Mouse (Mus musculus) intestine, postnatal 0 days (tissue): ENCODE data around the gene Prss36. TPM values are rescaled to one million over a fixed set of nuclear protein-coding genes. Genes with fewer than 3 reads are reported as not detected.
A peak's percentile ranks its signal among the peaks of the same experiment; 100 is the strongest.

Source experiments
- ATAC-seq: fragments of 200-750 bp; cut with Nextera tagmentation; 2 replicates; pipeline ENCODE4 v1.8.0; 2017; ENCODE audit warnings: mild to moderate bottlenecking, moderate TSS enrichment, moderate library complexity
- H3K27ac ChIP-seq: fragments of 300-500 bp; sonication (generic); 2 replicates; pipeline ENCODE4 v1.5.1; 2014; ENCODE audit warnings: mild to moderate bottlenecking, low read depth, low read length, moderate library complexity
- H3K27me3 ChIP-seq: fragments of 300-500 bp; sonication (generic); replicated peaks from 2 replicates; pipeline ENCODE4 v1.6.1; 2014; ENCODE audit warnings: low read length, mixed read lengths; ENCODE audit not compliant: control insufficient read depth, insufficient read depth
- H3K36me3 ChIP-seq: fragments of 300-500 bp; sonication (generic); 2 replicates; pipeline ENCODE4 v1.6.1; 2014; ENCODE audit warnings: mild to moderate bottlenecking, moderate library complexity; ENCODE audit not compliant: control insufficient read depth, insufficient read depth
- H3K4me1 ChIP-seq: fragments of 300-500 bp; sonication (generic); replicated peaks from 2 replicates; pipeline ENCODE4 v1.6.1; 2014; ENCODE audit warnings: antibody characterized with exemption, low read length, mixed read lengths; ENCODE audit not compliant: control insufficient read depth, insufficient read depth
- H3K4me2 ChIP-seq: fragments of 300-500 bp; sonication (generic); replicated peaks from 2 replicates; pipeline ENCODE4 v1.6.1; 2014; ENCODE audit warnings: low read depth, mild to moderate bottlenecking, moderate library complexity
- H3K4me3 ChIP-seq: fragments of 300-500 bp; sonication (generic); 2 replicates; pipeline ENCODE4 v1.5.1; 2014; ENCODE audit warnings: low read depth, low read length
- H3K9ac ChIP-seq: fragments of 300-500 bp; sonication (generic); 2 replicates; pipeline ENCODE4 v1.6.1; 2014; ENCODE audit warnings: mild to moderate bottlenecking, low read depth, low read length
- H3K9me3 ChIP-seq: fragments of 300-500 bp; sonication (generic); 2 replicates; pipeline ENCODE4 v1.6.1; 2016; ENCODE audit warnings: mixed run types; ENCODE audit not compliant: control insufficient read depth
- CTCF ChIP-seq: sonication (generic); IDR thresholded peaks from 2 replicates; pipeline ENCODE4 v1.5.1; 2016; ENCODE audit warnings: low read depth, mild to moderate bottlenecking, control low read depth, antibody characterized with exemption, moderate library complexity
- WGBS: fragments of 180-500 bp; shearing (Covaris S2); extraction: QIAGEN DNeasy Blood & Tissue Kit; methylation state at CpG from one replicate; pipeline ENCODE4 v1.1.7; 2014; 5-methylcytosine and 5-hydroxymethylcytosine counted together
- polyA plus RNA-seq: library from polyadenylated mRNA; unstranded; fragments of >200 nt; fragmentation: Nextera tagmentation; extraction: Ambion mirVana; gene quantifications from 2 replicates; pipeline ENCODE4 v1.2.1, GENCODE M21; 2015

The Prss36 gene
- 6.3 and 6.6 TPM in 2 replicates for polyA plus RNA-seq

DNA sequence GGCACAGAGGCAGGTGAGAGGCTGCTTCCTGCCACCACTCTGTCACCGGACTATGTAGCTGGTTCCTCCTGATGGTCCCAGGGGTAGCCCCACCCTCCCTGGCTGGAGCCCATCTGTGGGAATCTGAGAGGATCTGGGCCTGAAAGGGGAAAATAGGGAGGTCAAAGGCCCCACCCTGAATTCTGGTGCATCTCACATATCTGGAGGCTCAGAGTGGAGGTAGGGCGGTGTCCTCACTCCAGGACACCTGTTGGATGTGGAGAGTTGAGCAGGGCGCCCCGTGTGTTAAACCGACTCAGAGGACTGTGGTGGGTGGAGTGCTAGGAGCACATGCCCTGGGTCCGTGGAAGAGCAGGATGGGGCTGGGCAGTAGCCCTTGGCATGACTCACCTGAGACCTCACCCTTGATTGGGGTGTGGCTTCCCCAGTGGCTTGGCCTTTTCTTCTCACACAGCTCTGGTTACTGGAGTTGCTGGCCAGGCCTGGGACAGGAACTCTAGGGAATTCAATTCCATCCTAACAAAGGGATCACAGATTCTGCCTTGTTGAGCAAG, at the start of gene Prss36:
Gene Prss36 (minus strand): TSS at position 256 of the 554 bp plus-strand sequence.
- TF ChIP-seq CTCF, result no peak
- Histone ChIP-seq H3K27ac (no peak within 1 kb of the TSS), H3K36me3 (no peaks in the 10 kb centered on the region), H3K9me3 (no peaks in the 10 kb centered on the region), H3K9ac (no peak within 1 kb of the TSS), H3K4me1 (no peaks in the 10 kb centered on the region), H3K4me3 (no peak within 1 kb of the TSS), H3K4me2 (no peak within 1 kb of the TSS), H3K27me3 (peaks cover 11% of the 10 kb centered on the region)
- 49% methylated on average over 6 of the region's 6 CpGs for WGBS
- peak; percentile 70 for ATAC-seq

DNA sequence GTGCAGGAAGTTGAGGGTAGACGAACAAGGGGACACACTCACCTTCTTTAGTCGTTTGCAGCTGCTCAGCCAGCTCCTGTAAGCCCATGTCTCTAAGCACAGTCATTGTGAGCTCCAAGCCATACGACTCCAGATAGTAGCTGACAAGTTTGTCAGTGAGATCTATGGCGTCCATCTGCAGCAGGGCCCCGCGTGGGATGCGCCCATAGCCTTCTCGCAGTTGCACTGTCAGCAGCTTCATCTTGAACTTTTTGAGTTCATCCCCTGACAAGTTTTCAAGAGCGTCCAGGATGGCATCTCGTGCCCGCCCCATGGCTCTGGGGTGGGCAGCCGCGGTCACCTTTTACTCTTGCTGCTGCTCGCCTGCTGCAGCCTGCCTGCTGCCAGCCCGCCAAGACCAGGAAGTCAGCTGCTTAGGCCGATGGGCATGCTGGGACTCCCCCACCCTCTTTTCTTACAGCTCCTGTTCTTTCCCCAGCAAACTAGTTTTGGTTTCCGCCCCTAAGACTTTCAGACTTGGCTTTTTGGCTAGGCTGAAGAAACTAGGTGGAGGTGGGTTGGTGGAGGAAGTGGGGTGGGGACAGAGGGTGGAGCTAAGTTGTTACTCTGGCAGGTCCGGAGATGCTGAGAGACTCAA, 46.9 kb upstream of the Prss36 start, which contains the start of gene Pycard:
Gene Pycard (minus strand): TSS at position 527 of the 637 bp plus-strand sequence.
- no peaks in the 10 kb centered on the region for H3K27me3 ChIP-seq
- ATAC-seq, result peak; percentile 69
- H3K27ac ChIP-seq, result peak within 1 kb of the TSS; percentile 87
- peak within 1 kb of the TSS; percentile 42 for H3K9ac ChIP-seq
- H3K4me1 ChIP-seq, result no peaks in the 10 kb centered on the region
- H3K4me3 ChIP-seq, result peak within 1 kb of the TSS; percentile 31
- WGBS, result 4% methylated on average over 18 of the region's 18 CpGs
- peaks cover 18% of the 10 kb centered on the region for H3K36me3 ChIP-seq
- no peak for TF ChIP-seq CTCF
- H3K9me3 ChIP-seq, result no peaks in the 10 kb centered on the region
- H3K4me2 ChIP-seq, result peak within 1 kb of the TSS; percentile 59

DNA sequence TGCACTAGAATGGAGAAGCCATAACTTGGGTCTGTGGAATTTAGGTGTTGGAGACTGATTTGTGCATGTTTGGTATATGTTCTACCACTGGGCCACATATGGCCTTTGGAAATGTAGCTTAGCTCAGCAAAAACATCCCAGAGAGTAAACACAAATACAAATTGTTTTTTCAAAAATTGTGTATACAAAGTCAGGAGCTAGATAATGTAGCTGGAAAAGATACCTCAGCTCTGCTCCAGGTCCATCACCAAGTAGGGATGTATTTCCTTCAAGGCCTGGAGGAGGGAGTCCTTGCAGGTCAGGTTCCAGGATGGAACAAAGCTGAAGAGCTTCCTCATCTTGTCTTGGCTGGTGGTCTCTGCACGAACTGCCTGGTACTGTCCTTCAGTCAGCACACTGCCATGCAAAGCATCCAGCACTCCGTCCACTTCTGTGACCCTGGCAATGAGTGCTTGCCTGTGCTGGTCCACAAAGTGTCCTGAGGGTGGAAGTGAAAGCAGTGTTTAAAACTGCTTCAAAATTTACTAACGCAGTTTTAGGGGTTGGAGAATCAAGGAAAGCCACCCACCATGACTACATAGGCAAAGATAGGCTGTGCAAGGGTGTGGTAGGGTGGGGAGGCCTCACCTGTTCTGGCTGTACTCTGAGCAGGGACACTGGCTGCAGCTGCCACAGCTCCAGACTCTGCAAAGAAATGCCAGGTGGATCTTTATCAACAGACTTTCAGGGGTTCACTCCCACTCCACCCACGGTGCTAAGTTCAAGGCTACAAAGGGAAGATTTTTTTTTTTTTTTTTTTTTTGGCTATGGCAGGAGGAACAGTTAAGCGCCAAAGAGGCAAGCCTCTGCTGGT, 46.2 kb upstream of the Prss36 start:
- peak overlapping the region; percentile 42 for H3K9ac ChIP-seq

DNA sequence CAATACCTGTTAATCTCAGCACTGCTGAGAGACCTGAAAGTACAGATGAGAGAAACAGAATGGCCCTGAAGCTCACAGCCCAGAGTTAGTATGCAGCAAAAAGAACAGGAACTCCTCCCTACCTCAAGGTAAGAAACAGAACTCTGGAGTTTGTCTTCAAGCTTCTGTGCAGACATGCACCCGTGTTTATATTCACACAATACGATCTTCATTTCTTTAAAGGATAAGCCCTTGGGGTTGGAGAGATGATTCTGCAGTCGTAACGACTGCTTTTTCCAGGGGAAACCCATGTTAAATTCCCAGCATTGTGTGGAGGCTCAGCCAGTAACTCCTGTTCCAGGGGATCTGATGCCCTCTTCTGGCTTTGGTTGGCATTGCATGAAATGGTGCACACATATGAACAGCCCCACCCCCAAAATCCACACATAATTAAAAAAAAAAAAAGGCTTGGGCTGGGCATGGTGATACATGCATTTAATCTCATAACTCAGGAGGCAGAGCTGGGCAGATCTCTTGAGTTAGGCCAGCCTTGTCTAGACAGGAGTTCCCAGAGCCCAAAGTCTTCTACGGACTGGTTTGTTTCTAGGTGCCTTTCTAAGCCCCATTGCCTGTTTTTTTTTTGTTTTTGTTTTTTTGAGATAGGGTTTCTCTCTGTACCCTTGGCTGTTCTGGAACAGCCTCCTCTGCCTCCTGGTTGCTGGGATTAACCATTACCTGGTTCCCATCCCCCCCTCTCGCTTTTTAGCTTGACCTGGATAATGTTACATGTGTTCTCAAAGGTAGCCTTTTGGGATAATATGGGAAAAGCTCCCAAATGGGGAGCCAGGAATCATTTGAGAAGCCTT, 45.3 kb upstream of the Prss36 start:
- Histone ChIP-seq H3K4me3 (peak overlapping the region; percentile 31), H3K9ac (peak overlapping the region; percentile 42; the same call in 1 of the 2 replicates), H3K9me3 (no peaks in the 10 kb centered on the region), H3K27me3 (no peaks in the 10 kb centered on the region), H3K36me3 (peaks cover 29% of the 10 kb centered on the region), H3K4me1 (no peaks in the 10 kb centered on the region), H3K4me2 (peak overlapping the region; percentile 59), H3K27ac (peak overlapping the region; percentile 87)
- ATAC-seq, result peak; percentile 41
- WGBS, result 27% methylated on average over 6 of the region's 6 CpGs
- peak; percentile 83 for TF ChIP-seq CTCF

More for the DNA sequence above, 46.2 kb upstream of the Prss36 start:
- peak; percentile 74 for ATAC-seq
- Histone ChIP-seq H3K36me3 (peaks cover 25% of the 10 kb centered on the region), H3K4me3 (peak overlapping the region; percentile 31), H3K9me3 (no peaks in the 10 kb centered on the region), H3K27ac (peak overlapping the region; percentile 87), H3K4me2 (peak overlapping the region; percentile 59), H3K4me1 (no peaks in the 10 kb centered on the region), H3K27me3 (no peaks in the 10 kb centered on the region)
- no peak for TF ChIP-seq CTCF
- 15% methylated on average over 5 of the region's 5 CpGs for WGBS

DNA sequence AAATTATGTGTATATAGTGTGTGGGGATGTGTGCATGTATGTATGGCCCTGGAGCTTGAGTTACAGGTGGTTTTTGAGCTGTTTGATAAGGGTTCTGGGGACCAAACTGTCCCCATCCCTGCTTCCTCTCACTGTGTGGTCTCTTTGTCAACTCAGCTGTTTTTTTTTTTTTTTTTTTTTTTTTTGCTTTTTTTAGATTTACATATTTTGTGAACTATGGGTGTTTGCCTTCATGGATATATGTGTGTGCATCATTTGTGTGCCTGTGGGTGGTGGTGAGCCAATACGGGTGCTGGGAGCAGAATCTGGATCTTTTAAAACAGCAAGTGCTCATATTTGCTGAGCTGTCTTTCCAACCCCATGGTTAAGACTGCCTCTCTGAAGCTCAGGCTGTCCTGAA, 42.4 kb upstream of the Prss36 start:
- no peaks in the 10 kb centered on the region for H3K27me3 ChIP-seq
- H3K9ac ChIP-seq, result no peak overlapping the region
- H3K36me3 ChIP-seq, result peaks cover 55% of the 10 kb centered on the region
- no peak overlapping the region for H3K27ac ChIP-seq
- no peak overlapping the region for H3K4me3 ChIP-seq
- WGBS, result 75% methylated on average over 1 of the region's 1 CpGs
- TF ChIP-seq CTCF, result no peak
- H3K4me1 ChIP-seq, result no peaks in the 10 kb centered on the region
- no peak for ATAC-seq
- H3K4me2 ChIP-seq, result no peak overlapping the region
- no peaks in the 10 kb centered on the region for H3K9me3 ChIP-seq
